ENCODE assay signal across 9 mouse cellular contexts in genomic region chr7:132898234-132898633, GRCm38 (mm10). TPM values are rescaled to one million over a fixed set of nuclear protein-coding genes. Genes with fewer than 3 reads are reported as not detected.
DNase-seq lines count a peak whose midpoint lies in the region; ATAC-seq and TF ChIP-seq lines count a peak whose summit lies in the region.
"Had no signal": no experiment of that assay in that cellular context is flagged by ENCODE, and none has a peak within 500 bp of the region (broad histone marks: within the 10 kb centered on the region; RNA-seq: fewer than 3 reads in every experiment).

No protein-coding gene starts in this region.

- H3K4me2 ChIP-seq in forebrain, postnatal 0 days (ENCODE audit: low read depth): no peak overlapping the region
- H3K4me2 ChIP-seq in forebrain, embryonic 14.5 days (ENCODE audit: low read length): no peak overlapping the region
- H3K4me2 ChIP-seq: midbrain, embryonic 12.5 days had no signal

- peak; percentile 53 for TF ChIP-seq CTCF in forebrain, postnatal 0 days (IDR thresholded peaks at IDR 0.05; ENCODE audit: low read depth)

- no peak overlapping the region for H3K4me3 ChIP-seq in forebrain, postnatal 0 days (ENCODE audit: low read depth, low read length)
- no peak overlapping the region for H3K4me3 ChIP-seq in forebrain, embryonic 14.5 days (ENCODE audit: low read depth, low read length)
- H3K4me3 ChIP-seq: midbrain, embryonic 12.5 days had no signal

- ATAC-seq in forebrain, postnatal 0 days: no peak
- no peak for ATAC-seq in forebrain, embryonic 14.5 days
- peak; percentile 79 for ATAC-seq in megakaryocyte, adult 5-6 weeks (ENCODE audit: poor library complexity, severe bottlenecking)

- 93% methylated on average over 2 of the region's 2 CpGs for WGBS in forebrain, postnatal 0 days
- 86% methylated on average over 2 of the region's 2 CpGs for WGBS in forebrain, embryonic 14.5 days

- no peaks in the 10 kb centered on the region for H3K9me3 ChIP-seq in forebrain, postnatal 0 days (ENCODE audit: low read length)
- H3K9me3 ChIP-seq in forebrain, embryonic 14.5 days (replicated peaks; ENCODE audit: control insufficient read depth, low read length): no peaks in the 10 kb centered on the region
- H3K9me3 ChIP-seq: midbrain, embryonic 12.5 days had no signal

- DNase-seq in forebrain, postnatal 0 days: peak; percentile 3
- DNase-seq in forebrain, embryonic 14.5 days (ENCODE audit: low spot score): no peak
- DNase-seq in A20 (ENCODE audit: low read depth, low spot score) (peak; percentile 67), MN1 (ENCODE audit: low spot score) (no peak)
- peak; percentile 55 for DNase-seq in T-cell, adult 2 months (ENCODE audit: low spot score)
- DNase-seq in right cerebral cortex, adult 18-20 months: no peak
- DNase-seq in adrenal gland, postnatal 4 days (ENCODE audit: low spot score in 2 of 2): no peak

- H3K36me3 ChIP-seq in forebrain, postnatal 0 days (ENCODE audit: insufficient read depth): no peaks in the 10 kb centered on the region
- no peaks in the 10 kb centered on the region for H3K36me3 ChIP-seq in forebrain, embryonic 14.5 days (ENCODE audit: control insufficient read depth, insufficient read depth, low read length)
- H3K36me3 ChIP-seq: midbrain, embryonic 12.5 days had no signal

- no peak overlapping the region for H3K9ac ChIP-seq in forebrain, postnatal 0 days
- no peak overlapping the region for H3K9ac ChIP-seq in forebrain, embryonic 14.5 days (ENCODE audit: low read length)
- H3K9ac ChIP-seq: midbrain, embryonic 12.5 days had no signal

- no peak overlapping the region for H3K27ac ChIP-seq in forebrain, postnatal 0 days (ENCODE audit: low read depth, low read length)
- H3K27ac ChIP-seq in forebrain, embryonic 14.5 days (ENCODE audit: low read depth, low read length): no peak overlapping the region
- H3K27ac ChIP-seq: midbrain, embryonic 12.5 days had no signal

- H3K4me1 ChIP-seq in forebrain, postnatal 0 days (ENCODE audit: insufficient read depth): no peaks in the 10 kb centered on the region
- H3K4me1 ChIP-seq in forebrain, embryonic 14.5 days (ENCODE audit: control insufficient read depth, insufficient read depth, low read length): no peaks in the 10 kb centered on the region
- H3K4me1 ChIP-seq: midbrain, embryonic 12.5 days had no signal

- no peaks in the 10 kb centered on the region for H3K27me3 ChIP-seq in forebrain, postnatal 0 days (ENCODE audit: insufficient read depth, low read length)
- H3K27me3 ChIP-seq in forebrain, embryonic 14.5 days (replicated peaks; ENCODE audit: control insufficient read depth, insufficient read depth, low read length): no peaks in the 10 kb centered on the region
- H3K27me3 ChIP-seq: midbrain, embryonic 12.5 days had no signal

RNA-seq across cellular contexts. Expression of gene Zranb1, which starts 32.7 kb away (rescaled TPM):
- 84.4 and 90.1 TPM in 2 replicates for total RNA-seq in forebrain, postnatal 0 days (2014; rRNA removed)
- polyA plus RNA-seq in forebrain, postnatal 0 days (2015; fragmentation: Nextera tagmentation; extraction: Ambion mirVana): 23.6 and 25.7 TPM in 2 replicates
- polyA plus RNA-seq in forebrain, embryonic 14.5 days (2014; fragmentation: Nextera tagmentation; extraction: Ambion mirVana): 20.9 and 22.2 TPM in 2 replicates
- 21.8 and 22.6 TPM in 2 replicates for total RNA-seq in megakaryocyte, adult 5-6 weeks (2015)
- 42.3 and 47.6 TPM in 2 replicates for total RNA-seq in megakaryocyte, adult 5-6 weeks (2017)
- total RNA-seq in adrenal gland, postnatal 4 days (2021): 10 to 100 TPM; 45.8 to 47.1 TPM

RNA-seq across cellular contexts. Expression of gene Abraxas2, which starts 39.2 kb away (rescaled TPM):
- total RNA-seq in forebrain, postnatal 0 days (2014; rRNA removed): 36.8 and 38.2 TPM in 2 replicates
- 21.1 and 32.9 TPM in 2 replicates for polyA plus RNA-seq in forebrain, postnatal 0 days (2015; fragmentation: Nextera tagmentation; extraction: Ambion mirVana)
- 35.9 and 45.5 TPM in 2 replicates for polyA plus RNA-seq in forebrain, embryonic 14.5 days (2014; fragmentation: Nextera tagmentation; extraction: Ambion mirVana)
- 49.4 and 51.6 TPM in 2 replicates for total RNA-seq in megakaryocyte, adult 5-6 weeks (2015)
- total RNA-seq in megakaryocyte, adult 5-6 weeks (2017): 47.6 and 48.0 TPM in 2 replicates
- total RNA-seq in adrenal gland, postnatal 4 days (2021): 10 to 100 TPM; 39.4 to 42.2 TPM

RNA-seq across cellular contexts. Expression of gene Eef1akmt2, which starts 45.8 kb away (rescaled TPM):
- total RNA-seq in forebrain, postnatal 0 days (2014; rRNA removed): 86.1 and 101 TPM in 2 replicates
- 77.3 and 85.9 TPM in 2 replicates for polyA plus RNA-seq in forebrain, postnatal 0 days (2015; fragmentation: Nextera tagmentation; extraction: Ambion mirVana)
- 99.8 and 110 TPM in 2 replicates for polyA plus RNA-seq in forebrain, embryonic 14.5 days (2014; fragmentation: Nextera tagmentation; extraction: Ambion mirVana)
- 24.7 and 31.9 TPM in 2 replicates for total RNA-seq in megakaryocyte, adult 5-6 weeks (2015)
- total RNA-seq in megakaryocyte, adult 5-6 weeks (2017): 34.9 and 35.8 TPM in 2 replicates
- total RNA-seq in adrenal gland, postnatal 4 days (2021): 10 to 100 TPM; 36.0 to 36.2 TPM

Comparison
In these comparisons a context has a peak if more than half of its experiments do, and no peak if none do; other contexts are left out.
1. DNase-seq: peak in forebrain, postnatal 0 days (single experiment), A20 (single experiment) and T-cell, adult 2 months (single experiment); none in forebrain, embryonic 14.5 days (single experiment), right cerebral cortex, adult 18-20 months (single experiment), MN1 (single experiment) and adrenal gland, postnatal 4 days (0 of 2).